Mouse (Mus musculus) embryonic facial prominence, embryonic 14.5 days (tissue): ENCODE data around the gene Nlrx1. TPM values are rescaled to one million over a fixed set of nuclear protein-coding genes. Genes with fewer than 3 reads are reported as not detected.

Source experiments
- ATAC-seq: fragments of 200-750 bp; cut with Nextera tagmentation; 2 replicates; pipeline ENCODE4 v1.8.0; 2017; ENCODE audit warnings: low read depth, moderate number of reproducible peaks, moderate TSS enrichment
- DNase-seq: peaks from one replicate; pipeline ENCODE4 v3.0.0-alpha.2; 2015; ENCODE audit warnings: low spot score
- H3K27ac ChIP-seq: fragments of 300-500 bp; sonication (generic); replicated peaks from 2 replicates; pipeline ENCODE4 v1.5.1; 2014; ENCODE audit warnings: low read depth, mild to moderate bottlenecking, low read length, moderate library complexity
- H3K27me3 ChIP-seq: fragments of 300-500 bp; sonication (generic); replicated peaks from 2 replicates; pipeline ENCODE4 v1.6.1; 2014; ENCODE audit warnings: low read length; ENCODE audit not compliant: control insufficient read depth, insufficient read depth
- H3K36me3 ChIP-seq: fragments of 300-500 bp; sonication (generic); 2 replicates; pipeline ENCODE4 v1.6.1; 2014; ENCODE audit warnings: low read length, mixed read lengths; ENCODE audit not compliant: control insufficient read depth, insufficient read depth
- H3K4me1 ChIP-seq: fragments of 300-500 bp; sonication (generic); 2 replicates; pipeline ENCODE4 v1.6.1; 2014; ENCODE audit warnings: antibody characterized with exemption, low read length; ENCODE audit not compliant: control insufficient read depth, insufficient read depth
- H3K4me2 ChIP-seq: fragments of 300-500 bp; sonication (generic); 2 replicates; pipeline ENCODE4 v1.6.1; 2014; ENCODE audit warnings: low read depth, mild to moderate bottlenecking, low read length, moderate library complexity, mixed read lengths
- H3K4me3 ChIP-seq: fragments of 300-500 bp; sonication (generic); 2 replicates; pipeline ENCODE4 v1.5.1; 2014; ENCODE audit warnings: low read depth, mild to moderate bottlenecking, low read length
- H3K9ac ChIP-seq: fragments of 300-500 bp; sonication (generic); 2 replicates; pipeline ENCODE4 v1.6.1; 2014; ENCODE audit warnings: low read depth, mild to moderate bottlenecking, low read length, moderate library complexity, mixed read lengths
- H3K9me3 ChIP-seq: fragments of 300-500 bp; sonication (generic); 2 replicates; pipeline ENCODE4 v1.6.1; 2016; ENCODE audit warnings: low read length; ENCODE audit not compliant: control insufficient read depth
- WGBS: fragments of 180-500 bp; shearing (Covaris S2); extraction: QIAGEN DNeasy Blood & Tissue Kit; methylation state at CpG from one replicate; pipeline ENCODE4 v1.1.7; 2014; 5-methylcytosine and 5-hydroxymethylcytosine counted together
- polyA plus RNA-seq: library from polyadenylated mRNA; unstranded; fragments of >200 nt; fragmentation: Nextera tagmentation; extraction: Ambion mirVana; gene quantifications from 2 replicates; pipeline ENCODE4 v1.2.1, GENCODE M21; 2014

Nlrx1 gene
- polyA plus RNA-seq, 1 experiment from 2014 or later: 13.2 TPM

GRCm38 (mm10) chr9:44249181-44250146 lies 18.9 kb downstream of the Nlrx1 start:
- 52% methylated on average over 26 of the region's 26 CpGs for WGBS
- no peak overlapping the region for H3K4me2 ChIP-seq
- H3K27ac ChIP-seq: no peak overlapping the region
- no peak overlapping the region for H3K9ac ChIP-seq
- no peaks in the 10 kb centered on the region for H3K9me3 ChIP-seq
- ATAC-seq (peak; percentile 87), DNase-seq (peak; percentile 75)
- H3K4me1 ChIP-seq: peaks cover 8% of the 10 kb centered on the region
- no peak overlapping the region for H3K4me3 ChIP-seq
- H3K36me3 ChIP-seq: no peaks in the 10 kb centered on the region
- H3K27me3 ChIP-seq: no peaks in the 10 kb centered on the region

- WGBS: 82% methylated on average over 6 of the region's 6 CpGs
- ATAC-seq: no peak
- no peak overlapping the region for H3K9ac ChIP-seq
- no peaks in the 10 kb centered on the region for H3K27me3 ChIP-seq
- H3K4me2 ChIP-seq: no peak overlapping the region
- H3K36me3 ChIP-seq: no peaks in the 10 kb centered on the region
- no peaks in the 10 kb centered on the region for H3K9me3 ChIP-seq
- H3K27ac ChIP-seq: no peak overlapping the region
- no peaks in the 10 kb centered on the region for H3K4me1 ChIP-seq
- H3K4me3 ChIP-seq: no peak overlapping the region
- no peak for DNase-seq
These were observed 20.5 kb downstream of the Nlrx1 start for GRCm38 (mm10) chr9:44247907-44248306.

GRCm38 (mm10) chr9:44243621-44244020 lies 24.8 kb downstream of the Nlrx1 start:
- no peak overlapping the region for H3K4me2 ChIP-seq
- DNase-seq (no peak), ATAC-seq (no peak)
- no peak overlapping the region for H3K9ac ChIP-seq
- no peak overlapping the region for H3K4me3 ChIP-seq
- H3K4me1 ChIP-seq: no peaks in the 10 kb centered on the region
- H3K27ac ChIP-seq: no peak overlapping the region
- H3K27me3 ChIP-seq: no peaks in the 10 kb centered on the region
- H3K9me3 ChIP-seq: no peaks in the 10 kb centered on the region
- WGBS: 48% methylated on average over 2 of the region's 2 CpGs
- H3K36me3 ChIP-seq: no peaks in the 10 kb centered on the region

- Histone ChIP-seq H3K27me3 (no peaks in the 10 kb centered on the region), H3K4me3 (no peak overlapping the region), H3K9ac (no peak overlapping the region), H3K27ac (no peak overlapping the region), H3K9me3 (no peaks in the 10 kb centered on the region), H3K36me3 (no peaks in the 10 kb centered on the region), H3K4me2 (no peak overlapping the region), H3K4me1 (no peaks in the 10 kb centered on the region)
- ATAC-seq: no peak
- WGBS: 68% methylated on average over 9 of the region's 9 CpGs
- no peak for DNase-seq
These were observed 27.0 kb downstream of the Nlrx1 start for GRCm38 (mm10) chr9:44241418-44241817.

GRCm38 (mm10) chr9:44240911-44241310 lies 27.5 kb downstream of the Nlrx1 start:
- ATAC-seq: no peak

GRCm38 (mm10) chr9:44240399-44240798 lies 28.0 kb downstream of the Nlrx1 start, which contains the start of gene Ccdc153:
Gene Ccdc153 (plus strand): TSS chr9:44240676.
- ATAC-seq (no peak), DNase-seq (no peak)
- Histone ChIP-seq H3K4me2 (no peak within 1 kb of the TSS), H3K4me3 (no peak within 1 kb of the TSS), H3K4me1 (no peaks in the 10 kb centered on the region), H3K9me3 (no peaks in the 10 kb centered on the region), H3K27me3 (no peaks in the 10 kb centered on the region), H3K9ac (no peak within 1 kb of the TSS), H3K27ac (no peak within 1 kb of the TSS), H3K36me3 (no peaks in the 10 kb centered on the region)
- WGBS: 39% methylated on average over 2 of the region's 2 CpGs

More at GRCm38 (mm10) chr9:44240911-44241310, 27.5 kb downstream of the Nlrx1 start:
- Histone ChIP-seq H3K27me3 (no peaks in the 10 kb centered on the region), H3K4me3 (no peak overlapping the region), H3K9ac (no peak overlapping the region), H3K36me3 (no peaks in the 10 kb centered on the region), H3K4me1 (no peaks in the 10 kb centered on the region), H3K27ac (no peak overlapping the region), H3K4me2 (no peak overlapping the region), H3K9me3 (no peaks in the 10 kb centered on the region)
- DNase-seq: no peak
- WGBS: 51% methylated on average over 5 of the region's 5 CpGs

- Histone ChIP-seq H3K4me3 (no peak overlapping the region), H3K27ac (no peak overlapping the region), H3K36me3 (no peaks in the 10 kb centered on the region), H3K27me3 (no peaks in the 10 kb centered on the region), H3K4me1 (no peaks in the 10 kb centered on the region), H3K4me2 (no peak overlapping the region), H3K9ac (no peak overlapping the region), H3K9me3 (no peaks in the 10 kb centered on the region)
- 12% methylated on average over 5 of the region's 5 CpGs for WGBS
- ATAC-seq (0 out of 2 replicates have a peak, but pooled peaks have one; percentile 53), DNase-seq (peak; percentile 74)
These were observed 29.0 kb downstream of the Nlrx1 start for GRCm38 (mm10) chr9:44239447-44239846.

- no peaks in the 10 kb centered on the region for H3K36me3 ChIP-seq
- 79% methylated on average over 17 of the region's 17 CpGs for WGBS
- no peak overlapping the region for H3K4me2 ChIP-seq
- ATAC-seq: no peak
- H3K9ac ChIP-seq: no peak overlapping the region
- H3K4me1 ChIP-seq: no peaks in the 10 kb centered on the region
- no peak for DNase-seq
- H3K27me3 ChIP-seq: no peaks in the 10 kb centered on the region
- H3K4me3 ChIP-seq: no peak overlapping the region
- no peak overlapping the region for H3K27ac ChIP-seq
- H3K9me3 ChIP-seq: no peaks in the 10 kb centered on the region
These were observed 29.8 kb downstream of the Nlrx1 start for GRCm38 (mm10) chr9:44238501-44239190.
